Mouse (Mus musculus): ENCODE measurements around the gene Khsrp.
A peak's percentile ranks its signal among the peaks of the same experiment; 100 is the strongest.
"Not testable (repeated sequence)": the region's sequence is repeated elsewhere in the genome, so short reads cannot be mapped to it uniquely, and the experiment has no call there.

Gene Khsrp

GRCm38 (mm10) chr17:57030931-57031660, at the start of gene Khsrp:
TSS of gene Khsrp (minus strand) at chr17:57031522.
- peak; percentile 52 for DNase-seq

GRCm38 (mm10) chr17:57079919-57080318, 48.6 kb upstream of the Khsrp start:
- no peak for DNase-seq

- DNase-seq: no peak
These were observed 47.0 kb upstream of the Khsrp start, which contains the start of gene Dennd1c for GRCm38 (mm10) chr17:57078336-57078735. TSS of gene Dennd1c (minus strand) at chr17:57078514.

- DNase-seq: no peak
These were observed 45.6 kb upstream of the Khsrp start for GRCm38 (mm10) chr17:57076916-57077315.

GRCm38 (mm10) chr17:57070699-57071098, 39.4 kb upstream of the Khsrp start:
- DNase-seq: no peak

GRCm38 (mm10) chr17:57070272-57070671, 39.0 kb upstream of the Khsrp start:
- no peak for DNase-seq

- DNase-seq: no peak
These were observed 35.6 kb upstream of the Khsrp start for GRCm38 (mm10) chr17:57066908-57067307.

GRCm38 (mm10) chr17:57063031-57063430, 31.7 kb upstream of the Khsrp start:
- DNase-seq: no peak

GRCm38 (mm10) chr17:57062548-57062947, 31.2 kb upstream of the Khsrp start:
- DNase-seq: no peak

- no peak for DNase-seq
These were observed 30.7 kb upstream of the Khsrp start for GRCm38 (mm10) chr17:57062011-57062521.

GRCm38 (mm10) chr17:57061069-57061468, 29.7 kb upstream of the Khsrp start:
- DNase-seq: no peak

GRCm38 (mm10) chr17:57060231-57060801, 29.0 kb upstream of the Khsrp start:
- DNase-seq: peak; percentile 95

- peak; percentile 83 for DNase-seq
These were observed 28.2 kb upstream of the Khsrp start, which contains the start of gene Slc25a23 for GRCm38 (mm10) chr17:57059486-57059977. TSS of gene Slc25a23 (minus strand) at chr17:57059863.

GRCm38 (mm10) chr17:57058891-57059485, 27.7 kb upstream of the Khsrp start, which contains the start of gene Crb3:
TSS of gene Crb3 (plus strand) at chr17:57059105.
- DNase-seq: peak; percentile 40

GRCm38 (mm10) chr17:57056246-57056645, 24.9 kb upstream of the Khsrp start:
- DNase-seq: no peak

- DNase-seq: not testable (repeated sequence)
These were observed 20.4 kb upstream of the Khsrp start for GRCm38 (mm10) chr17:57051679-57052078.

GRCm38 (mm10) chr17:57048816-57049215, 17.5 kb upstream of the Khsrp start:
- DNase-seq: no peak

GRCm38 (mm10) chr17:57047406-57047805, 16.1 kb upstream of the Khsrp start:
- peak; percentile 36 for DNase-seq

GRCm38 (mm10) chr17:57041554-57041953, 10.2 kb upstream of the Khsrp start, which contains the start of gene Slc25a41:
TSS of gene Slc25a41 (minus strand) at chr17:57041654.
- DNase-seq: no peak

GRCm38 (mm10) chr17:57038978-57039377, 7.7 kb upstream of the Khsrp start:
- DNase-seq: no peak

GRCm38 (mm10) chr17:57032854-57033253, 1.5 kb upstream of the Khsrp start:
- no peak for DNase-seq

- DNase-seq: peak; percentile 98
These were observed 519 bp upstream of the Khsrp start for GRCm38 (mm10) chr17:57031661-57032420.

GRCm38 (mm10) chr17:57029691-57030090, 1.6 kb downstream of the Khsrp start:
- DNase-seq: no peak

Data from right cerebral cortex, postnatal 14 days (tissue).